Mouse (Mus musculus): ENCODE results near the gene Aox3.

DNA sequence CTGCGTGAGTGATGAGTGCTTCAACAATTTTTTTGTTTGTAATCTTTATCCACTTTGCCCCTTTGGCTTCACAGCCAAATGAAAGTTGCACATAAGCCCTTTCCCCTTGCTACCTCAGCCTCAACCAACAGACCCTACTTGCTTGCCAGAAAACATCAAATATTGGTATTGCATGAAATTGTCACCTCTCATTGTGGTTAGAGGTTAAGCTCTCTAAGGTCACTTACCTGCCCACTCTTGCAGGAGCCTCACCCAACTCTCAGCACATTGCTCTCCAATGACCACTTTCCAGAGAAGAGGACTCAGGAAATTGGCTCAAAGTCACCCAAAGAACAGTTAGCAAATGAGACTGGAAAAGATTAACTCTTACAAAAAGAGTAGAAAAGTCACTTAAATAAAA lies 41.4 kb upstream of the Aox3 start:
- no peak for TF ChIP-seq GABPA (IDR thresholded peaks at IDR 0.05; ENCODE audit: insufficient replicate concordance, low read depth, low read length)
- no peak for TF ChIP-seq E2F4 (IDR thresholded peaks at IDR 0.05; ENCODE audit: insufficient replicate concordance, low read depth, low read length)
- no peak for TF ChIP-seq POLR2A (IDR thresholded peaks at IDR 0.05; ENCODE audit: low read depth, low read length)
- no peak for TF ChIP-seq CTCF (conservative IDR thresholded peaks at IDR 0.05 in 1 of 2, IDR thresholded peaks at IDR 0.05 in 1 of 2; ENCODE audit: low read depth in 2 of 2, low read length in 2 of 2)
- TF ChIP-seq CHD2 (IDR thresholded peaks at IDR 0.05; ENCODE audit: low read length), result no peak
- no peak for TF ChIP-seq MAX (IDR thresholded peaks at IDR 0.05; ENCODE audit: low read length)
- TF ChIP-seq ZKSCAN1 (IDR thresholded peaks at IDR 0.05; ENCODE audit: borderline replicate concordance, low read depth, low read length), result no peak
- TF ChIP-seq ZMIZ1 (IDR thresholded peaks at IDR 0.05; ENCODE audit: low read depth, low read length), result no peak
- TF ChIP-seq TCF12 (IDR thresholded peaks at IDR 0.05; ENCODE audit: low read depth, low read length), result no peak
- no peak for TF ChIP-seq IRF4 (IDR thresholded peaks at IDR 0.05; ENCODE audit: low read depth, low read length)
- TF ChIP-seq RCOR1 (conservative IDR thresholded peaks at IDR 0.05; ENCODE audit: low read depth, low read length), result no peak

Data from CH12.LX (cell line).